Mouse (Mus musculus) left cerebral cortex, postnatal 4 days (tissue): Measurements from ENCODE around the gene Zfp597. TPM values are rescaled to one million over a fixed set of nuclear protein-coding genes. Genes with fewer than 3 reads are reported as not detected.
A peak's percentile ranks its signal among the peaks of the same experiment; 100 is the strongest.
"Not testable (repeated sequence)": the region's sequence is repeated elsewhere in the genome, so short reads cannot be mapped to it uniquely, and the experiment has no call there.

Experiments
- DNase-seq: peaks from one replicate; pipeline ENCODE4 v3.0.0-alpha.2; 2022
- intact Hi-C: fragments of 180-260 bp; cut with DNase I; formaldehyde crosslinking; loops from one replicate; pipeline ENCODE4 v1.15.1; 2025
- total RNA-seq, 2 experiments: library from RNA; stranded (reverse); gene quantifications; 2 replicates each; pipeline ENCODE4 v1.2.3; 2021

Gene Zfp597
- total RNA-seq, 2 experiments from 2014 or later: 32.6 to 34.9 TPM

- intact Hi-C loops: no loop called here
- no peak for DNase-seq
These were observed 12.5 kb downstream of the Zfp597 start for GRCm38 (mm10) chr16:3871815-3872214.

- intact Hi-C loops: no loop called here
- DNase-seq: no peak
These were observed 25.1 kb downstream of the Zfp597 start for GRCm38 (mm10) chr16:3859254-3859653.

GRCm38 (mm10) chr16:3855776-3856175 lies 28.6 kb downstream of the Zfp597 start:
- DNase-seq: no peak
- intact Hi-C loops: no loop called here

GRCm38 (mm10) chr16:3854437-3855182 lies 29.8 kb downstream of the Zfp597 start:
- no peak for DNase-seq
- intact Hi-C loops: no loop called here

GRCm38 (mm10) chr16:3852586-3852985 lies 31.8 kb downstream of the Zfp597 start:
- intact Hi-C loops: no loop called here
- no peak for DNase-seq

GRCm38 (mm10) chr16:3851301-3851700 lies 33.1 kb downstream of the Zfp597 start:
- DNase-seq, intact Hi-C loops: not testable (repeated sequence)

- no peak for DNase-seq
- intact Hi-C loops: no loop called here
These were observed 35.9 kb downstream of the Zfp597 start for GRCm38 (mm10) chr16:3848416-3848815.

- no peak for DNase-seq
- intact Hi-C loops: no loop called here
These were observed 36.5 kb downstream of the Zfp597 start for GRCm38 (mm10) chr16:3847871-3848270.

GRCm38 (mm10) chr16:3846711-3847518 lies 37.4 kb downstream of the Zfp597 start, which contains the start of gene Zfp174:
TSS of gene Zfp174 (plus strand) at chr16:3847268.
- intact Hi-C loops: no loop called here
- DNase-seq: peak; percentile 94

GRCm38 (mm10) chr16:3843796-3844195 lies 40.6 kb downstream of the Zfp597 start:
- DNase-seq: no peak
- intact Hi-C loops: no loop called here

GRCm38 (mm10) chr16:3842989-3843388 lies 41.4 kb downstream of the Zfp597 start:
- intact Hi-C loops: no loop called here
- DNase-seq: peak; percentile 13

GRCm38 (mm10) chr16:3839157-3839885 lies 45.0 kb downstream of the Zfp597 start:
- intact Hi-C loops: no loop called here
- DNase-seq: no peak

- intact Hi-C loops: no loop called here
- DNase-seq: no peak
These were observed 48.9 kb downstream of the Zfp597 start for GRCm38 (mm10) chr16:3835461-3835860.

GRCm38 (mm10) chr16:3830588-3831109 lies 53.7 kb downstream of the Zfp597 start, which contains the start of gene Olfr15:
TSS of gene Olfr15 (plus strand) at chr16:3830878.
- no peak for DNase-seq
- intact Hi-C loops: no loop called here

- no peak for DNase-seq
- intact Hi-C loops: no loop called here
These were observed 54.6 kb downstream of the Zfp597 start for GRCm38 (mm10) chr16:3829727-3830126.

GRCm38 (mm10) chr16:3828021-3828420 lies 56.3 kb downstream of the Zfp597 start:
- DNase-seq: no peak
- intact Hi-C loops: no loop called here

GRCm38 (mm10) chr16:3820202-3820601 lies 64.2 kb downstream of the Zfp597 start:
- DNase-seq: no peak
- intact Hi-C loops: no loop called here

- intact Hi-C loops, DNase-seq: not testable (repeated sequence)
These were observed 69.7 kb downstream of the Zfp597 start for GRCm38 (mm10) chr16:3814667-3815066.
